Mouse (Mus musculus) mesoderm, embryonic 11.5 days (tissue): ENCODE data around the gene Gm20662.

Source experiments
- DNase-seq: peaks from one replicate; pipeline ENCODE4 v3.0.0-alpha.2; 2012; ENCODE audit warnings: low read depth, low spot score

Gm20662 gene

GRCm38 (mm10) chr9:107975399-107976386 lies 20.5 kb upstream of the Gm20662 start, which contains the start of gene Uba7:
Gene Uba7 (plus strand): TSS chr9:107975505.
- no peak for DNase-seq

GRCm38 (mm10) chr9:107978815-107979214 lies 17.3 kb upstream of the Gm20662 start:
- no peak for DNase-seq

- DNase-seq = peak; percentile 85
Observed at GRCm38 (mm10) chr9:107981684-107982605, 14.2 kb upstream of the Gm20662 start.

GRCm38 (mm10) chr9:107982681-107983346 lies 13.3 kb upstream of the Gm20662 start, which contains the start of gene Gm20661:
Gene Gm20661 (plus strand): TSS chr9:107983058.
- peak; percentile 87 for DNase-seq

- peak; percentile 84 for DNase-seq
Observed at GRCm38 (mm10) chr9:107983421-107983890, 12.7 kb upstream of the Gm20662 start.

- no peak for DNase-seq
Observed at GRCm38 (mm10) chr9:107984052-107984753, 11.9 kb upstream of the Gm20662 start.

GRCm38 (mm10) chr9:107984754-107985055 lies 11.4 kb upstream of the Gm20662 start:
- DNase-seq = no peak

- peak; percentile 83 for DNase-seq
Observed at GRCm38 (mm10) chr9:107985131-107986119, 10.7 kb upstream of the Gm20662 start, which contains the start of gene Inka1. Gene Inka1 (minus strand): TSS chr9:107985879.

GRCm38 (mm10) chr9:107986376-107986775 lies 9.8 kb upstream of the Gm20662 start:
- peak; percentile 89 for DNase-seq

GRCm38 (mm10) chr9:107987950-107988349 lies 8.2 kb upstream of the Gm20662 start:
- no peak for DNase-seq

- DNase-seq = no peak
Observed at GRCm38 (mm10) chr9:107992197-107992596, 4.0 kb upstream of the Gm20662 start, which contains the start of gene Cdhr4. Gene Cdhr4 (plus strand): TSS chr9:107992497.

- no peak for DNase-seq
Observed at GRCm38 (mm10) chr9:107993013-107993412, 3.1 kb upstream of the Gm20662 start.

- no peak for DNase-seq
Observed at GRCm38 (mm10) chr9:107994464-107994863, 1.7 kb upstream of the Gm20662 start.

- DNase-seq = no peak
Observed at GRCm38 (mm10) chr9:107995513-107995912, 636 bp upstream of the Gm20662 start.

- peak; percentile 100 for DNase-seq
Observed at GRCm38 (mm10) chr9:108001922-108002770, 6.0 kb downstream of the Gm20662 start, which contains the start of gene Ip6k1. Gene Ip6k1 (plus strand): TSS chr9:108002501.

GRCm38 (mm10) chr9:108002778-108003530 lies 6.8 kb downstream of the Gm20662 start:
- DNase-seq = no peak

- no peak for DNase-seq
Observed at GRCm38 (mm10) chr9:108003531-108003890, 7.4 kb downstream of the Gm20662 start.

- no peak for DNase-seq
Observed at GRCm38 (mm10) chr9:108008041-108008440, 11.9 kb downstream of the Gm20662 start.
